Mouse (Mus musculus) heart, postnatal 10 days (tissue): ENCODE measurements around the gene Mis18a. TPM values are rescaled to one million over a fixed set of nuclear protein-coding genes. Genes with fewer than 3 reads are reported as not detected.

Experiments used
- DNase-seq, 2 experiments: peaks; one replicate each; pipeline ENCODE4 v3.0.0; 2021
- intact Hi-C: fragments of 180-260 bp; cut with DNase I; formaldehyde crosslinking; loops from one replicate; pipeline ENCODE4 v1.15.1; 2025
- total RNA-seq, 2 experiments: library from RNA; stranded (reverse); gene quantifications; 2 replicates each; pipeline ENCODE4 v1.2.3; 2021

The Mis18a gene
- 1 to 10 TPM; 5.3 to 5.9 TPM for total RNA-seq

GRCm38 (mm10) chr16:90727233-90728115, at the start of gene Mis18a:
TSS of gene Mis18a (minus strand) at chr16:90727404.
- intact Hi-C loops, result loop anchor here (5.0 kb wide), 2 partner anchors 200 to 345 kb away; no protein-coding TSS in a partner anchor
- peak; percentile 96 to 97 for DNase-seq

DNA sequence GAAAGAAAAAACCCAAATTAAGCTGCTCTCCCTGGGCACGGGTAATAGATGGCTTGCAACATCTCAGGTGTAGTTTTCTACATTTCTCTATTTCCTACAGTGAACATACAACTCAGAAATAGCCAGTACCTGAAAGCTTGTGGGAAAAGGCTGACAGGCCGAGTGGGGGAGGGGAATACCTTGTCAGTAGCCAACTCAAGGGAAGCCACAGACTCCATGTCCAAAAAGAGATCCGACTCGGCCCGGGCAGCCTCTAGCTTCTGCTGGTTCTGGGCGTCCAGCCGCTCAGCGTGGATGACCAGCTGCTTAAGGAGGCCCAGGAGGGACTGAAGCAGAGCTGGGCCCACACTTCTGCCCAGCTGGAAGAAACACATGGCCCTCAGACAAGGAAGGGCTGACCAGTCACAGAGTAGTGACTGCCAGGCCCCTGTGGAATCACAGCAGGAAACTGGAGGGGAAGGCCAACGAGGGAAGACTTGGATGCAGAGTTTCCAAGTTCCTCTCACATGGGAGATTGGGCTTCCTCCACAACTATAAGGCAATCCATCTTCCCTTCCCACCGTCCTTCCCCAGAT, 48.8 kb upstream of the Mis18a start:
- intact Hi-C loops, result no loop called here
- DNase-seq, result peak; percentile 16 to 29

- intact Hi-C loops, result no loop called here
- DNase-seq, result no peak
Observed at GRCm38 (mm10) chr16:90774646-90775045, 47.4 kb upstream of the Mis18a start.

DNA sequence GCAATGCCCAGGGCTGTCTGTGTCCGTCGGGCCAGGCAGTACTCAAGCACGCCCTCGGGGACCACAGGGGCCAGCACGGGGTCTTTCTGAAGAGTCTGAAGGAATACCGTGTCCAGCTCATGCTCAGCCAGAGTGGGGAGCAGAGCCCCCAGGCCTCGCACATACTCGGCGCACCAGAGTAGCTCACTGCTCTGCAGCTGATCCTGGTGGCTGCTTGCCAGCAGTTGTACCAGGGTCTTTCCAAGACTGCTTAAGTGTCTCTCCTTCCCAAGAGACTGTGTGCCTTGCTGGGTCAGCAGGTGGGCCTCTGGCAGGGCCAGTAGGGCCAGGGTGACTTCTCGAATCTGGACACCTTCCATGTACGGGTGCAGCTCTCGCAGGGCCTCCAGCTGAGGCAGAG, 47.0 kb upstream of the Mis18a start:
- intact Hi-C loops, result no loop called here
- DNase-seq, result no peak

- intact Hi-C loops, result no loop called here
Observed at GRCm38 (mm10) chr16:90766919-90767454, 39.8 kb upstream of the Mis18a start.

GRCm38 (mm10) chr16:90765195-90765877, 38.1 kb upstream of the Mis18a start:
- intact Hi-C loops, result no loop called here
- no peak for DNase-seq

More at GRCm38 (mm10) chr16:90766919-90767454, 39.8 kb upstream of the Mis18a start:
- DNase-seq, result no peak

DNA sequence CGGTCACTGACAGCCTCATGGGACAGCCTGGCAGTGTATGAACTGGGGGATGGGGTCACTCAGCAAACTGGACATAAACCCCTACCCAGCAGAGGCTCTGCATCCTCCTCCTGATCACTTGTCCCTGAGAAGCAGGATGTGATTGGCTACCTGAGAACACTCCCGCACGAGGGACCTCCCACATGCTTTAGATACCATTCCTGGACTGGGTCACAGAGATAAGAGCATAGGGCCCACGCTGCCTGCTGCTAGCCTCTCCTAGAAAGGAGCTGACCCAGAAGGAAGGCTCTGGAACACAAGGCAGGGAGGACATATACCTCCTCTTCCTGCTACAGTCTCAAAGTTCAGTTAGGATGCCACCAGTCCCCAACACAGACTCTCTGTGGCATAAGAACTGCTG, 33.3 kb upstream of the Mis18a start:
- DNase-seq, result no peak
- intact Hi-C loops, result no loop called here

- no peak for DNase-seq
- intact Hi-C loops, result no loop called here
Observed at GRCm38 (mm10) chr16:90759335-90759734, 32.1 kb upstream of the Mis18a start.

DNA sequence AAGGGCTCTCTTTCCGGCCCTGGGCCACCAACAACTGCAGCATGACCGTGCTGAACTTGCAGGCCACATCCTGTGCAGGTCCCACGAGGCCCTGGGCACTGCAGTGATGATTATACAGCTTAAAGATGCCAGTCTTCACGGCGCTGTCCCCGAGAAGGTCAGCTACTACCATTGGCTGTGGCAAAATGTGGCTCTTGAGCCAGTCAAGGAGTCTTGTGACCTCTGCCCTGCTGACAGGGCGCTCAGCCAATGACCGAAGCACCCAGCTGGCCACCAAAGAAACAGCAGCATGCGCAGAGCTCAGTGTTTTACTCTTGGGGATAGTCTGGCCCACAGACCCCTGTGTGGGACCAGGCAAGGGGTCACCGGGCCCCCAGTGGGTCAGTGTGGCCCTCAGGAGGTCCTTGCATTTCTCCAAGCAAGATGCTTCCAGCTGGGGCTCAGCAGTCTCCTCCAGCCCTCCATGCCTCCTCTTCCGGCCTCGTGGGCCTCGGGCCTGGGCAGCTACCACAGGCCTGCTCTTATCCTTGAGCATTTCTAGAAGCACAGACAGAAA, 26.3 kb upstream of the Mis18a start:
- DNase-seq, result no peak
- intact Hi-C loops, result no loop called here

DNA sequence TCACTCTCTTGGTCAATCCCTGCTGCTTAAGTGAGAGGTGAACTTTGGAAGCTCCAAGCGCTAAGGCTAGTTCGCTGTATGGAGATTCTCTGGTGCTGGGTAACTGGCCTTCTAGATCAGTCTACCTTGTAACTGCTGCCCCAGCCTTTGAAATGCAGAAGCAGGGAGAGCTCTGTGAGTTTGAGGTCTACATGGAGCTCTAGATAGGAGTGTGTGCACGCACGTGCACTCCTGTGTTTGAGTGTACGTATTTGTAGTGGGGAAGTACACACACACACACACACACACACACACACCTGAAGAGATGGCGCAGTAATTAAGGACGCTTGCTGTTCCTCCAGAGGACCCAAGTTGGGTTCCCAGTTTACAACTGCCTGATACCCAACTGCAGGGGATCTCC, 21.0 kb upstream of the Mis18a start:
- no peak for DNase-seq
- intact Hi-C loops, result no loop called here

GRCm38 (mm10) chr16:90747143-90747542, 19.9 kb upstream of the Mis18a start:
- peak; percentile 44 to 59 for DNase-seq
- intact Hi-C loops, result no loop called here

DNA sequence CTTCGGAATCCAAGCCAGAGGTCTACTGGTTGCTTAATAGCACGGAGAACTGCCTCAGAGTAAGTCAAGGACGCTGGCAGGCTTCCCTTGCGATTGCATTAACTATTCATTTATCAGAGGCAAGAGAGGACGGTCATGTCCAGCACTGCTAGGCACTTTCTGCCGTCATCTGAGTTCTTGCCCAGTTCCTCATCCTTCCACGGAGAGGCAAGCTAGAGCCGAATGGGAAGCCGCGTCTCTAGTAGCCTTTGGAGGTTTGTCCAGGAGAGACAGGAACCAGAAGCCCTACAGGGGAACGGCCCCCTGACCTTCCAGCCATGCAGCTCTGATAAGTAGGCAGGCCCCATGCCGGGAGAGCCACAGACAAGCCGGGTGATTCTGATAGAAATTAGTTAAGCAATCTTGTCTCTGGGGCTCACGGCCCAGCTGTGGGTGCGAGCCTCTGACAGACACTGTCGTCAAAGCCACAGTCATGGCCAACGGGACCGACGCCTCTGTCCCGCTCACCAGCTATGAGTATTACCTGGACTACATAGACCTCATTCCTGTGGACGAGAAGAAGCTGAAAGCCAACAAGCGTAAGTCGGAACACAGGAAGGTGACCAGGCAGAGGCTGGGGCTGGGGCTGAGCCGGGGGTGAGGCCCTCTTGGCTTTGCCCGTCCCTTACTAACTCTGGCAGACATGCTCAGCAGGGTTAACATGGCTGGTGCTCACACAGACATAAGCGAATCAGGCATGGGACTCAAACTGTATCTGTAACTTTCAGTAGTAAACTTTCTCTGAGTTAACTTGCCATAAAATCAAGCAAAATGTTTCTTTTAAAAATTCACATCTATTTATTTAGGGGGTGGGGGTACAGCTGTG, 11.1 kb upstream of the Mis18a start, which contains the start of gene Mrap:
TSS of gene Mrap (plus strand) at position 116 of the 865 bp plus-strand sequence.
- DNase-seq, result peak; percentile 83 to 84
- intact Hi-C loops, result loop anchor here (5.0 kb wide), 1 partner anchor 194 kb away; no protein-coding TSS in a partner anchor

DNA sequence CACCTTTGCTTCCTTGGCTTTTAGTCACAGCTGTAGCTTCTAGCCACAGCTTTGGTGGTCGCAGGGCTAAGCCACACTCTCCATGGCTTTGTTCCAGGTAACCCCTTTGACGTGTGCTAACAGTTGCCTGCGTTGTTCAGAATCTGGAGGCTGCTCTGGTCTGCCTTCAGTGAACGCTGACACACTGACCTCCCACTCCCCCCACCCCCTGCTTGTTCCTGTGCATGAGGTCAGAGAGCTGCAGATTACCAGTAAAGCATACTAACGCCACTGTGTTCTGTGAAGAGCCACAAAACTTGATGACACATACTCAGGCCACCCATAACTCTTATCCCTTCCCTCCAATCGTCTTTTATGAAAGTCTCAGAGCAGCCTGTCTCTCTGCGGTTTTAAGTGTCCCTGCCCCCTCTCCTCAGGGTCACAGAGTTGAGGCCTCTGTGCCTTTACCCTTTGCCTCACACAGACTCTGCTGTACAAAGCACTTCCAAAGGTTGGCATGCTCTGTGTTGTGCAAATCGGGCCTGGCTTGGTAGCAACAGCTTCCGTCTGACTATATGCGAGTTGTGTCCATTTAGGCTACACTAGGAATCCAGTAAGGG, 9.6 kb upstream of the Mis18a start:
- DNase-seq, result no peak
- intact Hi-C loops, result loop anchor here (5.0 kb wide), 1 partner anchor 196 kb away; no protein-coding TSS in a partner anchor

DNA sequence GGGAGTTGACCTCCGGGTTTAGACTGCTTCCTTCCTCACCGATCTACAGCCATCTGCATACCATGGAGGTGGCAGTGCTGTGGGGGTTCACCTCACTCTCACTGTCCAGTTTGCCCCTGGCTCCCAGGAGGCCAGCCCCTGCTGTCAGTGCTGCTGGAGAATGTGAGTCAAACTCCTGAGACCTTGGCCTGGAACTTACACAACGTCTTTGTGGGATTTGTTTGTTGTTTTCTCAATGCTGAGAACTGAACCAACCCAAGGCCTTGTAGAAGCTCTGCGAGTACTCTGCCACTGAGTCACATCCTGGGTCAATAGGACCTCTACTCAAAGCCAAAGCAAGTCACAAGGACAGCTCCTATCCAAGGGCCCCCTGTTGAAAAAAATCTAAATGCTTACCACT, 8.4 kb upstream of the Mis18a start:
- intact Hi-C loops, result loop anchor here (5.0 kb wide), 1 partner anchor 197 kb away; no protein-coding TSS in a partner anchor
- no peak for DNase-seq

DNA sequence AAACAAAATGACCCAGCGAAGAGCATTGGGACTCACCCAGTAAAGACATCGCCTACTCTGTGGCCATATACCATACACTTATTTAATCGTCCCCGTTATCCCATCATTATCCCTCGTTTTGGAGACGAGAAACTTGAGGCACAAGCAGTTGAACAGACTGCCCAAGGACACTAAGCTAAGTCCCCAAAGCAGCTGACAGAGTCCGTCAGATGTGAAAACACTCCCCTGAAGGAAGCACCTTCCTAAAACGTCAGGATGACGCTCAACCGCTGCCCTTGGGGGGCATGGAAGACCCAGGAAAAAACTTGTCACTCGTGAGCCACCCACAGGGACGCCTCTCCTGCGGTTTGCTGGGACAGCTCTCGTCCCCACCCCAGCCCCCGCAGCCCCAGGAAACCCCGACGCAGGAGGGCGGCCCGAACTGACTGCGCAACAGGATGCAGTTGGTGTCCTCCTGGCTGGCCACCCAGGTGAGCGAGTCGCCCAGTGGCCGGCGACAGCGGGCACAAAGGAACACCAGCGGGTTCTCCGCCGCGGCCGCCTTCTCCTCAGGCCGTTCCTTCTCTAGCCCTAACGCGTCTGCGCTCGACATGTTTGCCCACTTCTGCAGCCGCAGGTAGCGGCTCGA, 490 bp downstream of the Mis18a start:
- intact Hi-C loops, result loop anchor here (5.0 kb wide), 2 partner anchors 201 to 344 kb away; no protein-coding TSS in a partner anchor

DNA sequence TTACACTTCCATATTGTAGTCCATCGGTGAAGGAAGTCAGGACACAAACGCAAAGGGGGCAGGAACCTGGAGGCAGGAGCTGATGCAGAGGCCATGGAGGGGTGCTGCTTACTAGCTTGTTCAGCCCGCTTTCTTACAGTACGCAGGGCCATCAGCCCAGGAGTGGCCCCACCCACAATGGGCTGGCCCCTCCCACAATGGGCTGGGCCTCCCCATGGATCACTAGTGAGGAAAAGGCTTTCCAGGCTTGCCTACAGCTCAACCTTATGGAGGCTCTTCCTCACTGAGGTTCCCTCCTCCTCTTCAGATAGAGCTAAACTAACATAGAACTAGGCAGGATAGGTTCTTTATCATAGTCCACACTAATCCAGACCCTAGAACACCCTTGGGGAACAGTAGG, 3.2 kb downstream of the Mis18a start:
- DNase-seq, result no peak
- intact Hi-C loops, result no loop called here

More for the DNA sequence above, 490 bp downstream of the Mis18a start:
- DNase-seq, result no peak

DNA sequence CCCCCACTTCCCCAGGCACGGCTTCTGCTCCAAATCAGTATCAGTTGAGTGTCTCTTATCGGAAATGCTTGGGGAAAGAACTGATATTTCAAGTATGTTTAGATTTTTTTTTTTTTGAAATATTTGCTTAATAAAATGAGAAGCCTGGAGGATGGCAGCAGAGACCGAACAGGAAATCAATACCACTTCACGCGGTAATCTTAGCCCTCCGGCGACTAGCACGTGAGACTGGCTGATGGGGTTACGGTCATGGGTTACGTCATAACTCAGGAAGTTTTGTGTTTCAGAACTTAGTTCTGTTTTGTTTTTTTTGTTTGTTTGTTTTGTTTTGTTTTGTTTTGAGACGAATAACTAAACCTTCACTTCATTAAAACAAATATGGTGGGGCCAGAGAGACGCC, 16.9 kb downstream of the Mis18a start:
- intact Hi-C loops, result no loop called here
- DNase-seq, result no peak

- peak; percentile 81 to 86 for DNase-seq
- intact Hi-C loops, result loop anchor here (5.0 kb wide), 1 partner anchor 82 kb away; no protein-coding TSS in a partner anchor
Observed at GRCm38 (mm10) chr16:90709711-90710289, 17.4 kb downstream of the Mis18a start.
